Mouse (Mus musculus) layer of hippocampus, postnatal 10 days (tissue): ENCODE results near the gene Eps15. TPM values are rescaled to one million over a fixed set of nuclear protein-coding genes. Genes with fewer than 3 reads are reported as not detected.

ENCODE experiments used
- DNase-seq, 2 experiments: peaks; one replicate each; pipeline ENCODE4 v3.0.0; 2021; ENCODE audit warnings: low spot score in 2 of 2
- total RNA-seq, 2 experiments: library from RNA; stranded (reverse); gene quantifications; 2 replicates each; pipeline ENCODE4 v1.2.3; 2021

The Eps15 gene
- total RNA-seq, 2 experiments from 2014 or later = 168 TPM

DNA sequence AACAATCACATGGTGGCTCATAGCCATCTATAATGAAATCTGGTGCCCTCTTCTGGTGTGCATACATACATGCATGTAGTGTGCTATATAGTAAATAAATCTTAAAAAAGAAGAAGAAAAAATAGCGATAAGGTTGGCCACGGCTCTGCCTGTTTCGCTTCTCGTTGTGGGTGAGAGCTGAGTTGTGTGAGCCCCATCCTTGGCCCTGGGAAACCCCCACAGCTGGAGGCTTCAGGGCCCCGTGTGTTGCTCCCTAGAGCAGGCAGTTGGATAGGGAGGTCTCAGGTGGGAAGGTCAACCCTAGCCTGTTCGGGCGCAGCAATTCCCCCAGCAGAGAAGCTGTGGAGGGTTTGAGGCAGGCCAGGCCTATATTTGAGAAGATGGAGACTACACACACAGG lies 150.2 kb downstream of the Eps15 start:
- no peak for DNase-seq

GRCm38 (mm10) chr4:109430854-109431253 lies 150.8 kb downstream of the Eps15 start:
- DNase-seq = peak in 1 of 2 experiments; percentile 56

GRCm38 (mm10) chr4:109432668-109433375 lies 152.8 kb downstream of the Eps15 start:
- DNase-seq = no peak

DNA sequence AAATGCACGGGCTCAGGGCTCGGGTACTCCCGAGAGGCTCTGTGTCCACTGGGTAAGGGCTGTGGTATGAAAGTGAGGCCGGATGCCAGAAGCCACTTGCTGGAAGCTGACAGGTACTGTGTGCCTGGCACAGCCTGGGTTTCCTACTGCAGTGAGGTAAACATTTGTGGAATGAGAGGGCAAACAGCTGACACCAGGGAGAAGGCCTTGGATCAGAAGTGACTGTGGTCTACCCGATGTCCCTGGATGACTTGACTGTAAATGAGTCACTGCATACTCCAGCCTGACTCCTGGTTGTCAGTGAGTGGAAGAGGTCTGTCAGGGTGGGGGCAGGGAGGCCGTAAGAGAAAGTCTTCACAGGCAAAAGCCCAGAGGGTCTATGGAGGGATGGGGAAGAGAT lies 153.6 kb downstream of the Eps15 start:
- no peak for DNase-seq

DNA sequence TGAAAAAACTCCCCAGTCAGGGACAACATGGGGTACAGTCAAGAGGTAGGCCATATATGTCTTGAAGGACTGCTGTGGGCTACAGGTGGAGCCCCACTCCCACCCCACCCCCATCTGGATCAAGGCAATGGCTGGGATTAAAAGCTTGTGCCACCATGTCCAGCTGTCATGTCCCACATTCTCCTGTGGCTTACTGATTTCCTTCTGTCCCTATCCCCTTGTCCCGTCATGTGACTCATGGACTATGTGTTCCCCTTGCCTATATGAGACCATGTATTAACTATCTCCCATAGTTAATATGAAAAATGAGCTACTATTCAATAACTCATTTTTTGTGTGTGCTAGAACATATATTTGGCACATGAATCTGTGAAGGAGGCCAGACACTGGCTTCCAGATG lies 154.2 kb downstream of the Eps15 start:
- DNase-seq = no peak

Other genes starting within 250 kb of the Eps15 start
- gene Osbpl9, start 78.0 kb upstream of the Eps15 start, total RNA-seq = 10 to 100 TPM; 56.5 to 63.7 TPM
- gene Calr4, start 45.8 kb upstream of the Eps15 start, total RNA-seq = under 1 TPM; 0.71 to 0.85 TPM
- gene Ttc39a, start 126.4 kb downstream of the Eps15 start, total RNA-seq = 1 to 10 TPM in 1 of 2 experiments, under 1 TPM in 1; 0.83 to 1.1 TPM
- gene Rnf11, start 204.5 kb downstream of the Eps15 start, total RNA-seq = 100 to 1,000 TPM; 164 to 180 TPM